Mouse (Mus musculus) lung, postnatal 0 days (tissue): ENCODE measurements around the gene Rock2.

ENCODE experiments used
- CTCF ChIP-seq: IDR thresholded peaks from 2 replicates; pipeline ENCODE4 v1.5.1; 2016; ENCODE audit warnings: antibody characterized with exemption, mild to moderate bottlenecking
- EP300 ChIP-seq: IDR thresholded peaks from 2 replicates; pipeline ENCODE4 v1.6.1; 2016; ENCODE audit warnings: antibody characterized with exemption, mild to moderate bottlenecking, control low read depth

GRCm38 (mm10) chr12:17036532-17036931 lies 141.8 kb downstream of the Rock2 start:
- TF ChIP-seq CTCF: no peak
- no peak for TF ChIP-seq EP300
